ENCODE assay signal across 23 mouse cellular contexts in the genomic region with DNA sequence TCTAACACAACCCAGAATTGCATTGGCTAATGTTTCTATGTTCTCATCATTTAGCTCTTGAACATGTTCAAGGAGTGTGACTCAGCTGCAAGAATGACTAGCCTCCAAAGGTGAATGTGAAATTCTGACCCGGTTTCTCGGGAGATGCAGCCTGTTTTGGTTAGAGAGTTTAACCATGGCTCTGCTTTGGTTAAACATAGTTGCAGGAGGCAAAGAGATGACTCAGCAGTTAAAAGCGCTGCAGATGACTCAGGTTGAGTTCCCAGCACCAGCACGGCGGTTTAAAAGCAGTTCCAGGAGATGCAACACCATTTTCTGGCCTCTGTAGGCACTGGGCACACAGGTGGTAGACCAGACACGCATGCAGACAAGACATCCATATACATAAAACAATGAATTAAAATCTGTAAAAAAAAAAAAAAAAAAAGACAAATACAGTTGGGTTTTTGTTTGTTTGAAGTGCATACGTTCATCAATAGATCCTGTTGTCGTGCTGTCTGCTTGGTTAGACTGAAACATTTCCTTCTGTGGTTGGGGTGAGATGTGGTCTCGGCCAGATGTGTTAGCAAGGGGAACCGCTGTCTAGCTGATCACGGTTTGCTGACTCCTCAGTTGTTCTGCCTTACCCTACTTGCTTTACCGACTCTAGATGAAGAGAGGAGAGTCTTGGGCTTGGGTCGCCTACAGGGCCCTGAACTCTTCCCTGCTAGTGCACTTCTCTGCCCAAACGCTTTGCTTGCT. TPM values are rescaled to one million over a fixed set of nuclear protein-coding genes. Genes with fewer than 3 reads are reported as not detected.
DNase-seq lines count a peak whose midpoint lies in the region; ATAC-seq lines count a peak whose summit lies in the region.
"Had no signal": no experiment of that assay in that cellular context is flagged by ENCODE, and none has a peak within 500 bp of the region (broad histone marks: within the 10 kb centered on the region; RNA-seq: fewer than 3 reads in every experiment).

No protein-coding gene starts in this region.

- peak; percentile 56 for DNase-seq in 3T3-L1 (ENCODE audit: low read depth, low spot score)
- DNase-seq in CD4-positive, CD25-positive, alpha-beta regulatory T cell, adult 2 months (ENCODE audit: low read depth, low spot score): peak; percentile 71
- peak; percentile 59 for DNase-seq in T-cell, adult 2 months (ENCODE audit: low spot score)
- peak; percentile 61 to 75 for DNase-seq in natural killer cell, adult 2 months (ENCODE audit: low spot score in 2 of 2)
- no peak for DNase-seq in gastrocnemius, postnatal 4 days (ENCODE audit: low spot score in 2 of 2)
- DNase-seq in right cerebral cortex, postnatal 14 days: no peak
- DNase-seq: cerebellum, adult 18-20 months; cerebellum, postnatal 36 days; gastrocnemius, adult 2 months; heart, postnatal 4 days; kidney, postnatal 25 days; liver, postnatal 0 days; right cerebral cortex, postnatal 25 days had no signal

- no peak for ATAC-seq in monocyte, adult 5-6 weeks (replicated peaks; ENCODE audit: insufficient number of reproducible peaks, low FRiP score, low TSS enrichment, poor library complexity, severe bottlenecking)
- ATAC-seq: forebrain, embryonic 14.5 days; intestine, embryonic 15.5 days; liver, postnatal 0 days; lung, postnatal 0 days; midbrain, embryonic 16.5 days had no signal

RNA-seq across cellular contexts. Expression of a gene that starts 2.1 kb away (rescaled TPM):
- under 1 TPM; 0.22 to 0.62 TPM for total RNA-seq in gastrocnemius, postnatal 4 days (2021)
- total RNA-seq in monocyte, adult 5-6 weeks (2017): 0.10 TPM in 1 of 3 replicates, not detected in the others

RNA-seq across cellular contexts. Expression of a gene that starts 19.2 kb away (rescaled TPM):
- total RNA-seq in gastrocnemius, postnatal 4 days (2021): under 1 TPM; 0.25 to 0.54 TPM
- 14.0 to 17.9 TPM (median 14.2 TPM) in 3 replicates for total RNA-seq in monocyte, adult 5-6 weeks (2017)
- total RNA-seq: gastrocnemius, adult 2 months; layer of hippocampus, adult 2 months; layer of hippocampus, postnatal 25 days; left cerebral cortex, postnatal 10 days had no signal

RNA-seq across cellular contexts. Expression of a gene that starts 29.8 kb away (rescaled TPM):
- not detected for total RNA-seq in gastrocnemius, postnatal 4 days (2021)
- not detected in 3 replicates for total RNA-seq in monocyte, adult 5-6 weeks (2017)
- total RNA-seq: adrenal gland, adult 18-20 months; adrenal gland, postnatal 4 days; gastrocnemius, adult 2 months; heart, postnatal 4 days; layer of hippocampus, adult 2 months; layer of hippocampus, postnatal 25 days; left cerebral cortex, postnatal 10 days had no signal

RNA-seq across cellular contexts. Expression of a gene that starts 41.0 kb away (rescaled TPM):
- total RNA-seq in gastrocnemius, postnatal 4 days (2021): 1 to 10 TPM in 1 of 2 experiments, not detected in 1; 1.2 TPM
- 268 to 573 TPM (median 450 TPM) in 3 replicates for total RNA-seq in monocyte, adult 5-6 weeks (2017)
- total RNA-seq: gastrocnemius, adult 2 months; layer of hippocampus, adult 2 months; layer of hippocampus, postnatal 25 days; left cerebral cortex, postnatal 10 days had no signal

RNA-seq across cellular contexts. Expression of a gene that starts 41.6 kb away (rescaled TPM):
- 1 to 10 TPM; 2.9 to 3.7 TPM for total RNA-seq in gastrocnemius, postnatal 4 days (2021)
- total RNA-seq in monocyte, adult 5-6 weeks (2017): 9.1 to 25.0 TPM (median 12.5 TPM) in 3 replicates

Comparison
In these comparisons a context has a peak if more than half of its experiments do, and no peak if none do; other contexts are left out.
1. DNase-seq: peak in 3T3-L1 (single experiment), CD4-positive, CD25-positive, alpha-beta regulatory T cell, adult 2 months (single experiment), T-cell, adult 2 months (single experiment) and natural killer cell, adult 2 months (2 of 2); none in gastrocnemius, postnatal 4 days (0 of 2) and right cerebral cortex, postnatal 14 days (single experiment).